Mouse (Mus musculus) hindbrain, embryonic 11.5 days (tissue): ENCODE data around the gene Snx14. TPM values are rescaled to one million over a fixed set of nuclear protein-coding genes. Genes with fewer than 3 reads are reported as not detected.

Experiments
- ATAC-seq: fragments of 200-750 bp; cut with Nextera tagmentation; 2 replicates; pipeline ENCODE4 v1.8.0; 2017; ENCODE audit warnings: mild to moderate bottlenecking, moderate TSS enrichment, moderate library complexity; ENCODE audit not compliant: low FRiP score
- DNase-seq: peaks from one replicate; pipeline ENCODE4 v3.0.0-alpha.2; 2015; ENCODE audit warnings: low spot score
- H3K27ac ChIP-seq: fragments of 300-500 bp; sonication (generic); 2 replicates; pipeline ENCODE4 v1.5.1; 2014; ENCODE audit warnings: mild to moderate bottlenecking, low read depth, low read length
- H3K27me3 ChIP-seq: fragments of 300-500 bp; sonication (generic); 2 replicates; pipeline ENCODE4 v1.6.1; 2014; ENCODE audit warnings: mild to moderate bottlenecking, low read length, moderate library complexity, mixed read lengths; ENCODE audit not compliant: control insufficient read depth, insufficient read depth
- H3K36me3 ChIP-seq: fragments of 300-500 bp; sonication (generic); 2 replicates; pipeline ENCODE4 v1.6.1; 2014; ENCODE audit warnings: mild to moderate bottlenecking, low read length, moderate library complexity, mixed read lengths; ENCODE audit not compliant: control insufficient read depth, insufficient read depth
- H3K4me1 ChIP-seq: fragments of 300-500 bp; sonication (generic); replicated peaks from 2 replicates; pipeline ENCODE4 v1.6.1; 2014; ENCODE audit warnings: low read length, mixed read lengths; ENCODE audit not compliant: control insufficient read depth, insufficient read depth
- H3K4me2 ChIP-seq: fragments of 300-500 bp; sonication (generic); replicated peaks from 2 replicates; pipeline ENCODE4 v1.6.1; 2014; ENCODE audit warnings: mild to moderate bottlenecking, low read depth, low read length
- H3K4me3 ChIP-seq: fragments of 300-500 bp; sonication (generic); 2 replicates; pipeline ENCODE4 v1.5.1; 2014; ENCODE audit warnings: low read depth, low read length
- H3K9ac ChIP-seq: fragments of 300-500 bp; sonication (generic); 2 replicates; pipeline ENCODE4 v1.6.1; 2014; ENCODE audit warnings: low read depth, low read length
- H3K9me3 ChIP-seq: fragments of 300-500 bp; sonication (generic); 2 replicates; pipeline ENCODE4 v1.6.1; 2016; ENCODE audit warnings: low read length; ENCODE audit not compliant: control insufficient read depth
- WGBS: fragments of 180-500 bp; shearing (Covaris S2); extraction: QIAGEN DNeasy Blood & Tissue Kit; methylation state at CpG from one replicate; pipeline ENCODE4 v1.1.7; 2014; 5-methylcytosine and 5-hydroxymethylcytosine counted together
- polyA plus RNA-seq: library from polyadenylated mRNA; unstranded; fragments of >200 nt; fragmentation: Nextera tagmentation; extraction: Ambion mirVana; gene quantifications from 2 replicates; pipeline ENCODE4 v1.2.1, GENCODE M21; 2014

Snx14 gene
- polyA plus RNA-seq, 1 experiment from 2014 or later: 22.4 TPM

DNA sequence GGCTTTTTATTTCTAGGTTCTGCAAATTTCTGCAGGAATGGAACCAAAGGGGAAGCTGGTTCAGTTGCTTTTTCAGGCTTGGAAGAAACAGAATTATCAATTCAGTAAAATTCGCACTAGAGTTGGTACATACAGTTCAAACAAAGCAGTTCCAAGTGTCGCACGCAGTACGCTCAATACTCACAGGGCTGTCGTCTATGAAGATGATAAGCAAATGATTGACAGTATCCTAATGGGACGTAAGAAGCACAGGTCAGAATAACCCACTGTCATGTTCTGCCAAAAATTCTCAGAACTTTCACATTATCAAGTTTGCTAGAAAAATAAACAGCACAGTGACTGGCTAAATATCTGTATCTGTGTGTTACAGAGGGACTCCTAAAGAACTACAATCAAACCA, 34.2 kb downstream of the Snx14 start:
- Histone ChIP-seq H3K4me3 (no peak overlapping the region), H3K4me1 (no peaks in the 10 kb centered on the region), H3K27me3 (no peaks in the 10 kb centered on the region), H3K4me2 (no peak overlapping the region), H3K9me3 (no peaks in the 10 kb centered on the region), H3K36me3 (no peaks in the 10 kb centered on the region), H3K9ac (no peak overlapping the region), H3K27ac (no peak overlapping the region)
- 94% methylated on average over 6 of the region's 6 CpGs for WGBS
- ATAC-seq: no peak
- DNase-seq: no peak

DNA sequence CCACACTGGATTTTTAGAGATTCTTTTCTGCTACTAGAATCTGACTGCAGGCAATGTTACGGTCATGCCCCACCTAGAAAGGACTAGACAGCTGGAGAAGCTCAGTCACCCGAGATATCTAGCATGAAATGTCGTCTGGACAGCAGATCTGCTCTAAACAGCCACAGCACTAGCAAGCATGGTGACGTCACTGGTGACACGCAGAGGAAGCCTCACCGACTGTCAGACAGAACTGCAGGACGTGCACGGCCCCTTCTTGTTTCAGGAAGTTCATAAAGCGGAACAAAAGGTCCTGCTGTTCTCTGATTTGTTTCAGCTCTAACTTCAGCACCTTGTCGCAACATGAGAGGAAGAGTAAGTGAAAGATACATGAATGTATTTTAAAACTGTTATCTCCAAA, 34.7 kb downstream of the Snx14 start:
- no peak overlapping the region for H3K4me3 ChIP-seq
- DNase-seq (no peak), ATAC-seq (no peak)
- no peaks in the 10 kb centered on the region for H3K9me3 ChIP-seq
- no peaks in the 10 kb centered on the region for H3K4me1 ChIP-seq
- no peaks in the 10 kb centered on the region for H3K36me3 ChIP-seq
- 74% methylated on average over 10 of the region's 10 CpGs for WGBS
- H3K9ac ChIP-seq: no peak overlapping the region
- H3K27me3 ChIP-seq: no peaks in the 10 kb centered on the region
- H3K27ac ChIP-seq: no peak overlapping the region
- no peak overlapping the region for H3K4me2 ChIP-seq

DNA sequence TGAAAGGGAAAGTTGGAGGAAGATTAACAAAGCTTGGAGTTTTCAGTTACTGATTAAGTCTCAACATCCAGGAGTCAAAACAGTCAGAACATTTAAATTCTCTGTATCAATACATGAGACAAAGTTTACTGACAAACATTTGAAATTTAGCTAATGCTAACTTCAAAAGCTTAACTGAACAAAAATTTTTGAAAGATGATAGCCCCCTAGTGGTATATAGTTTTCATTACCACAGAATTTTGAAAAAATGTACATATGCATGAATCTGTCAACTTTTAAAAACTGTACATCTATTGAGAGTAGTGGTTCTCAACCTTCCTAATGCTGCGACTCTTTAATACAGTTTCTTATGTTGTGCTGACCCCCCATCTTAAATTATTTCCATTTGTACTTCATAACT, 40.3 kb downstream of the Snx14 start:
- no peak for DNase-seq
- no peak overlapping the region for H3K4me2 ChIP-seq
- WGBS: 84% methylated on average over 1 of the region's 1 CpGs

DNA sequence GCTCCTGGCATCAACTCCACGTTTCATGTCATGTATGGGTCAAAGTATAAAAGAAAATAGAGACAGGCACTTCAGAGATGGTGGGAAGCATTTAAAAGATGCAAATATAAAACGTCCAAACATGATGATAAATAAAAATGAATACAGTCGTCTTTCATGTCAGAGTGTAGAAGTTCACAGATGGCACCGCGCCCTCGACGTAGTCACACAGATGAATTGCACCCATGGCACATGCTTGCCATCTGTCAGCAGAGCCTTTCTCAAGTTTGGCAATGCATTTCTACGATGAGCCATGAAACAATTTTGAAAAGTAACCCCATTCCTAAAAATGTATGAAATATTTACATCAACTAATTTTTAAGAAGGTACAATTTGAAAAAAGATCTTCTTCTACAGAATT, 43.9 kb downstream of the Snx14 start:
- no peak overlapping the region for H3K4me3 ChIP-seq
- no peaks in the 10 kb centered on the region for H3K27me3 ChIP-seq
- ATAC-seq (no peak), DNase-seq (no peak)
- H3K9ac ChIP-seq: no peak overlapping the region
- H3K36me3 ChIP-seq: no peaks in the 10 kb centered on the region
- no peak overlapping the region for H3K27ac ChIP-seq
- H3K4me1 ChIP-seq: no peaks in the 10 kb centered on the region
- 87% methylated on average over 8 of the region's 8 CpGs for WGBS
- no peaks in the 10 kb centered on the region for H3K9me3 ChIP-seq
- no peak overlapping the region for H3K4me2 ChIP-seq

More for the DNA sequence above, 40.3 kb downstream of the Snx14 start:
- Histone ChIP-seq H3K4me3 (no peak overlapping the region), H3K27ac (no peak overlapping the region), H3K27me3 (no peaks in the 10 kb centered on the region), H3K9me3 (no peaks in the 10 kb centered on the region), H3K9ac (no peak overlapping the region), H3K36me3 (no peaks in the 10 kb centered on the region), H3K4me1 (no peaks in the 10 kb centered on the region)
- ATAC-seq: no peak

DNA sequence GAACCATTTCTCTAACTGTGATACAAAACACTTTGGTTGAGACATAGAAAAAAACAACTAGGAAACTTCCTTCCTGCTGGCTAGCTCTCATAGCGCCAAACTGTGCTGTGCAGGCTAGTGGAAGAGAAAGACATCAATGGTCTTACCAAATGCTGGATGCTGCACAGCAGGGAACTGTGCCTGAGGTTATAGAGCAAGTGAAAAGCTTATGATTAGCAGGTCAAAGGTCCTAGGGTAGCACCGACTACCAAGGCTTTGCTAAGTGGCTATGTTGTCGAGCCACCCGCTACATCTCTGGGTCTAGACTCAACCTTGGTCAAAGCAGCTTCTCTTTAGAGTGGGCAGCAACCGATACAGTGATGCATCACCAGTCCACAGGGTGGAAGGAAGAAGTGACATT, 49.9 kb downstream of the Snx14 start:
- 76% methylated on average over 5 of the region's 5 CpGs for WGBS
- no peak overlapping the region for H3K4me3 ChIP-seq
- no peaks in the 10 kb centered on the region for H3K27me3 ChIP-seq
- 0 out of 2 replicates have a peak, but pooled peaks cover 2% of the 10 kb centered on the region for H3K36me3 ChIP-seq
- DNase-seq (no peak), ATAC-seq (no peak)
- no peak overlapping the region for H3K4me2 ChIP-seq
- H3K4me1 ChIP-seq: no peaks in the 10 kb centered on the region
- H3K27ac ChIP-seq: no peak overlapping the region
- no peaks in the 10 kb centered on the region for H3K9me3 ChIP-seq
- no peak overlapping the region for H3K9ac ChIP-seq

DNA sequence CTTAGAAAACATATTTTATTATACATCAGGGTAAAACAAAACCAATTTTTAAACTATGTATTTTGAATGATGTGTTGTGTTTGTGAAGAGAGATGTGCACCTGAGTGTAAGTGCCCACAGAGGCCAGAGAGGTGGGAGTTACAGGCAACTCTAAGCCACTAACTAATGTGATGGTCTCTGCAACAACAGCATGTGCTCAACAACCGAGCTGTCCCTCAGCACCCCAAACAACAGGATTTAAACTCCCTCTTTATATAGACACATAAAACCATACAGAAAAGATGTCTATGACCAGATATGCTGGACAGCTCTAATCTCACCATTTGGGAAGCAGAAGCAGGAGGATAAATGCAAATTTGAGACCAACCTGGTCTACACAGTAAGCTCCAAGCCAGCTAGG, 58.2 kb downstream of the Snx14 start:
- peaks cover 2% of the 10 kb centered on the region; the same call in 1 of the 2 replicates for H3K36me3 ChIP-seq
- WGBS: 77% methylated on average over 1 of the region's 1 CpGs
- no peak overlapping the region for H3K9ac ChIP-seq
- no peaks in the 10 kb centered on the region for H3K27me3 ChIP-seq
- no peak overlapping the region for H3K4me3 ChIP-seq
- no peaks in the 10 kb centered on the region for H3K4me1 ChIP-seq
- no peak overlapping the region for H3K4me2 ChIP-seq
- H3K9me3 ChIP-seq: no peaks in the 10 kb centered on the region
- H3K27ac ChIP-seq: no peak overlapping the region
- DNase-seq (no peak), ATAC-seq (no peak)

DNA sequence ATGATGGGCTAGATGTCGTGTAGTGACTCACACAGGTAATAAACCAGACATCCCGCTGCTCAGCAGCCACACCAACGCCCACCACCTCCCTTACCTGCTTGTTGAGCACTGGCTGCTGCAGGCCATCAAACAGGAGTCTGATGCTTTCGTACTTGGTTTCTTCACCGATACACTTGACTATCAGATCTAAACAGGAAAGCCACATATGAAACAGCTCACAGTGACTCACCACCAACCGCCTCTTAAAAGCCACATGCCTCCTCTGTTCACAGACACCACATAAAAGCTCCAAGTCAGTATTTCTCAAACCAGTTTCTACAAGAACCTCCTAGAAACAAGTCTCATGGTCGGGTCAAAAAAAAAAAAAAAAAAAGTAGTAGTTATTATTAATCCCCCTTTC, 58.7 kb downstream of the Snx14 start:
- no peaks in the 10 kb centered on the region for H3K4me1 ChIP-seq
- H3K36me3 ChIP-seq: peaks cover 2% of the 10 kb centered on the region; the same call in 1 of the 2 replicates
- H3K27me3 ChIP-seq: no peaks in the 10 kb centered on the region
- ATAC-seq: no peak
- H3K9ac ChIP-seq: no peak overlapping the region
- H3K4me2 ChIP-seq: no peak overlapping the region
- no peaks in the 10 kb centered on the region for H3K9me3 ChIP-seq
- H3K4me3 ChIP-seq: no peak overlapping the region
- H3K27ac ChIP-seq: no peak overlapping the region
- WGBS: 76% methylated on average over 7 of the region's 7 CpGs
- DNase-seq: no peak

DNA sequence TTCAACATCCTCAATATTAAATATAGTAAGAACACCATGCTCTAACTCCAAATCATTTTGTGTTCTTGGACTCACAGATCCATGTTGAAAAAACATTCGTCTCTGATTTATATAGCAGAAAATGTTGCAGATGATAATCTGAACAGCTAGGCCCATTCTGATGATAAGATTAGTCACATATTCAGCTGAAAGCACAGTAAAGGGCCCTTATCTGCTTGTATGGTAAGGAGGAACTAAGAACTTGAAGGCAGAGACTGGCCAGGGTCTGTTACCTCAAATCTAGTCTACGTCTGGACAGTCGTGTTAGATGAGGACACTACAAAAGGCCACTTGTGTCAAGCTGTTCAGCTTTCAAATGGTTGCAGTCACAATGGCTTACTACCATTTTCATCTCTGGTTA, 59.7 kb downstream of the Snx14 start:
- no peak for DNase-seq
- no peak for ATAC-seq
- WGBS: 93% methylated on average over 3 of the region's 3 CpGs
- no peaks in the 10 kb centered on the region for H3K4me1 ChIP-seq
- no peaks in the 10 kb centered on the region for H3K9me3 ChIP-seq
- no peak overlapping the region for H3K4me3 ChIP-seq
- H3K4me2 ChIP-seq: no peak overlapping the region
- no peaks in the 10 kb centered on the region; the same call in 1 of the 2 replicates for H3K36me3 ChIP-seq
- H3K27ac ChIP-seq: no peak overlapping the region
- no peak overlapping the region for H3K9ac ChIP-seq
- H3K27me3 ChIP-seq: no peaks in the 10 kb centered on the region

DNA sequence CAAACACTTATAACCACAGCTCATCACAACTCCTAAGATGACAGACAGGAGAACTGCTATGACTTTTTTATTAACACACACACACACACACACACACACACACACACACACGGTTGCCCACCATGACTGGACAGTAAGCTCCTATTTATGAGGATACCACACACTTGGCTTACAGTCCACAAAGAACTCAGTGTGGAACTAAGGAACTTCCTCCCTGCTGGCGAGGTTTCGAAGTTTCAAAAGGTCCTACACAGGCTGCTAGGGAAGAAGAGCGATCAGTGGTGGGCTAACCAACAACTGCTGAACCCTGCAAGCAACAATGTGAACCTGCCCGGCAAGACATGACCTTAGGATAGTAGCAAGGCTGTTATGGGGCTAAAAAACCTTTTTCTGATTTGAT, 61.3 kb downstream of the Snx14 start:
- Histone ChIP-seq H3K4me1 (no peaks in the 10 kb centered on the region), H3K27me3 (no peaks in the 10 kb centered on the region), H3K4me2 (no peak overlapping the region), H3K4me3 (no peak overlapping the region), H3K9ac (no peak overlapping the region), H3K27ac (no peak overlapping the region), H3K36me3 (no peaks in the 10 kb centered on the region), H3K9me3 (no peaks in the 10 kb centered on the region)
- ATAC-seq (no peak), DNase-seq (no peak)
- 87% methylated on average over 5 of the region's 5 CpGs for WGBS
